Mouse (Mus musculus): ENCODE data around the gene 1700007K13Rik.
"Not testable (repeated sequence)": the region's sequence is repeated elsewhere in the genome, so short reads cannot be mapped to it uniquely, and the experiment has no call there.

1700007K13Rik gene

GRCm38 (mm10) chr2:28465836-28466518 is at the start of gene 1700007K13Rik:
TSS of gene 1700007K13Rik (minus strand) at chr2:28466332.
- ATAC-seq (ENCODE audit: low TSS enrichment): peak; percentile 81

DNA sequence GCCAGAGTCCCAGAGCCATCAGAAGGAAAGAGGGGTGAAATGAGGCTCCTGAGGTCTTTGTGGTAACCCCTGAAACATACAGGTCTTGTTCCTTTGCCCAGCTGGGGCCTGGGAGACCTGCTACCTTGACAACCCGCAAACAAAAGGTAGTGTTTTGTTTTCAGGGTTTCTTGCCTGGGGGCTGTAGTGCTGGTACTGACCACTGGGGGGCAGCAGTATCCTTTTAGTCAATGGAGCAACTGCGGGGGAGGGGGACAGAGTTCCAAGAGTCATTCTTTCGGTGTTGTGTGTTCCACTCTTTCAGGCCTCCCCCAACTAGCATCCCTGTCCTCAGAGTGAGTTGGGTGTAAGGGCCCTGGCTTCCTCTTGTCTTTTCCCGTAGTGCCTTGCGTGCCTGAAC is 48.4 kb upstream of the 1700007K13Rik start:
- no peak for ATAC-seq (ENCODE audit: low TSS enrichment)

DNA sequence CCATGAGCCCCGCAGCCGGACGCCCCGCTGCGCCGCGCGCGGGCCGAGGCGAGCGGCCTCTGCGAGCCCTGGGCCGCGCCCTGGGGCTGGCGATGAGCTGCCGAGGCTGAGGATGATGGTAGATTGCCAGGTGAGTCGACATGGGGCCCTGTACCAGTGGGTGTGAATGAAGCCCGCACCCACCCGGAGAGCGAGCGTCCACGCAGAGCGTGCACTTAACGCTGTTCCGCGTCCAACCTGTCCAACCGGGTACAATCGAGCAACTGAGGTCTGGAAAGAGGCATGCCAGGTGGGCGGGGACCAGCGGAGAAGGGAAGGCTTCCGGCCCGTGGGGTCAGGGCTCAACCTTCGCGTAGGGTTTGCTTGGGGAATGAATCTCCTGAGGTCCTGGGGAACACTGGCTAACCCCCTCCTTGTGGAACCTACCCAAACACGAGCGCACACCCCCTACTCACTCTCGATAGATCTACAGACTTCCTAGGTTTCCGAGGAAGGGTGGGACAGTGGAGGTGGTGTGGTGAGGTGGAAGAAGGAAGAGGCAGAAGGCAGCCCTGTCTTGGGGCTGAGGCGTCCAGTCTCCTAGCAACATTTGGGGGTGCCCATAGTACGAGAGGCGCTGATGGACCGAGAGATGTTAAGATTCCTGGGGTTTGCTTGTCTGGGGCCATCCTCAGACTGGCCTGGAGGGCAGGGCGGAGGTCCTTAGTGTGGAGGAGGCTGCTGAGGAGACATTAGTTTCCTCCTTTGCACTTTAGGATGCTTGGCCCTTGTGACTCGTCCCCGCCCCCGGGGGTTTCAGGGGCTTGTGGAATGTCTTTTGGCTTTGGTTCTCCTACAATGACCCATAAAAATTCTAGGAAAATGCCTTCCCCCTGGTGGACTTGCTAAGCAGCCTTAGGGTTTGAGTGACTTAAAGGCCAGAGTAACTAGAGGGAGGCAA is 47.6 kb upstream of the 1700007K13Rik start:
- ATAC-seq (ENCODE audit: low TSS enrichment): peak; percentile 33; the same call in 1 of the 2 replicates

- peak; percentile 35; the same call in 1 of the 2 replicates for ATAC-seq (ENCODE audit: low TSS enrichment)
These were observed 46.8 kb upstream of the 1700007K13Rik start, which contains the start of gene Ralgds for GRCm38 (mm10) chr2:28512798-28513401. TSS of gene Ralgds (plus strand) at chr2:28513125.

DNA sequence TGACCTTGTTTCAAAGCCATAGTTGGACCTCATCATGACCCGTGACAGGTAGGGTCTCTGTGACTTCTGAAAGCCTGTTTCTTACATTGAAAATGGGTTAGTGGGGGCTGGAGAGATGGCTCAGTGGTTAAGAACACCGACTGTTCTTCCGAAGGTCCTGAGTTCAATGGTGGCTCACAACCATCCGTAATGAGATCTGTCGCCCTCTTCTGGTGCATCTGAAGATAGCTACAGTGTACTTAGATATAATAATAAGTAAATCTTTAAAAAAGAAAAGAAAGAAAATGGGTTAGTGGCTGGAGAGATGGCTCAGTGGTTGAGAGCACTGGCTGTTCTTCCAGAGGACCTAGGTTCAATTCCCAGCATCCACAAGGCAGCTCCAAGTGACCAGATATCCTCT is 45.5 kb upstream of the 1700007K13Rik start:
- not testable (repeated sequence) for ATAC-seq (ENCODE audit: low TSS enrichment)

- ATAC-seq (ENCODE audit: low TSS enrichment): no peak
These were observed 40.2 kb upstream of the 1700007K13Rik start for GRCm38 (mm10) chr2:28506291-28506690.

DNA sequence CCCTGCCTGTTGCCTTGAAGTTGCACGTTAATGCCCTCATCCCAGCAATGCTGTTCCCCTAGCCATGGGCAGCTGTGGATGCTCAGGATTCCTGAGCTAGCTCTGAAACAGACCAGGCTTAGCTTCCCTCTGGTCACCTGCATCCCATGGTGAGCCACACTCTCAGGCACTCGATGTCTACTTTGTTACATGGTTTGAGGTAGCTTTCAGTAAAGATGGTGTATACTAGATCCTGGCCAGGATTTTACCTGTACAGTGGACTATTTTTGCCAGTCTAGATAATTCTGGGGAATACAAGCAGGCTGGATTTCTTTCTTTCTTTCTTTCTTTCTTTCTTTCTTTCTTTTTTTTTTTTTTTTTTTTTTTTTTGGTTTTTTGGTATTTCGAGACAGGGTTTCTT is 39.7 kb upstream of the 1700007K13Rik start, which contains the start of gene Gm10134:
Gene Gm10134 (plus strand): TSS at position 301 of the 400 bp plus-strand sequence.
- ATAC-seq (ENCODE audit: low TSS enrichment): no peak

- no peak for ATAC-seq (ENCODE audit: low TSS enrichment)
These were observed 38.5 kb upstream of the 1700007K13Rik start for GRCm38 (mm10) chr2:28504676-28505075.

DNA sequence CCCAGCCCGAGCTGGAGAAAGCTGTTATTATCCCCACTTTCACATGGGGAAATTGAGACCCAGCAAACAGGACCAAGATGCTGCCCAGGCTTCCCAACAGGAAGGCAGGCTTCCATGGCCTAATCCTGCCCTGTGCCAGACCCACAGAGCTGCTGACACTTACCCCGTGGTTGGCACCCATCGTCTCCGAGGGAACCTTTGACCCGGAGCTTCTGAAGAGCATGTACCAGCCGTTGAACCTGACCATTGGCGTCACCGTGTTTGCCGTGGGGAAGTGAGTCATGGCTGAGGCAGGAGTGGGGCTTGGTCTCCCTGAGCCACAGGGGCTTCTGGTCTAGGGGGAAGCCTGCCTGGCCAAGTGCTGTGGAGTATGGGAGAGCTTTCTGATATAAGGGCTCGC is 36.9 kb upstream of the 1700007K13Rik start:
- ATAC-seq (ENCODE audit: low TSS enrichment): no peak

DNA sequence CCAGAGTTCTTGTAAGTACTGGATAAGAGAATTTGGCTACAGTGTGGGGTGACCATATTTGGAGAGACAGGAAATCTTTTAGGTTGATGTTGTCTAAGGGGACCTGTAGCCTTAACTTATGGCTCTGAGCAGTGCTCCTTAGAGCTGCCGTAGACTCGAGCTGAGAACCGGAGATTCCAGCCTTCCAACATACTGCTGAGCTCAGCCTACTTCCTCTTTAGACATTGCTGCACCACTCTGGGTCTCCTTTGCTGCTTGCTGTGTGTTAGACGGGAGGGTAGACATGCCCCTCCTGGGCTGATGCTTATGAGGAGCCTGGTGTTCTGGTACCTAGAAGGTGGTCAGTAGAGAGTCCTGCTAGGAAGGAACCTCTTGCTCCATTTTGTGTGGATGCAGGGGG is 32.3 kb upstream of the 1700007K13Rik start:
- no peak for ATAC-seq (ENCODE audit: low TSS enrichment)

DNA sequence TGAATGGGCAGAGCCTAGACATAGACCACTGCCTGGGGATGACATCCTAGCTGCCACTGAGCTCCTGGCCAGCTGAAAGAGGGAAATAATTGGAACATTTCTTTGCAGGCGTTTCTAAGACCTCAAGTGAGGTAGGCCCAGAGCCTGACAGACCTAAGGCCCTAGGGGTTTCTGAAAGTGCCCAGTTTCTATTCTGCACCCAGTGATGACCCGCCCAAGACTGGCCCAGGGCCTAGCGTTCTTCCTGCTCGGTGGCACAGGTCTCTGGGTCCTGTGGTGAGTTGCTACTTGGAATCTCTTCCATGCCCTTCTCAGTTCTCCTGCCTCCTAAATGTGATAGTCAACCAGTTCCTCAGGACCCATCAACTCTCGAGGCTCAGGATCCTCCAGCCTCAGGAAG is 31.4 kb upstream of the 1700007K13Rik start:
- no peak for ATAC-seq (ENCODE audit: low TSS enrichment)

DNA sequence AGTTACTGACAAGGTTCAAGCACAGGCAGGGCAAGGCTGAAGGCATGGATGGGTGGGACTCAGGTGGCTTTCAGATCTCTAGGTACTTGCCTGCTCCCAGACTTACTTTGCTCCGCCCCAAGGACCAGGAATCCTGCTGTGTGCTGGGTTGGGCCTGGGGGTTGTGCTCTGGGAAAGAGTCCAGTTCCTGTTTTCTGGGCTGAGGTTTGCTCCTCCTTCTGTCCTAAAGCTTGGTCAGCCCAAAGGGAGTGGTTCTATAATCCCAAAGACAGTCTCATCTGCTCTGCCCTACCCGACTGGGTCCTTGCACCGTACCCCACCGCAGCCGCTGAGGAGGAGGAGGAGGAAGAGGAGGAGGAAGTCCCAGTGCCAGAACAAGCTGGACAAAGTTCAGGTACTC is 30.5 kb upstream of the 1700007K13Rik start, which contains the start of gene Gbgt1:
Gene Gbgt1 (plus strand): TSS at position 221 of the 400 bp plus-strand sequence.
- no peak for ATAC-seq (ENCODE audit: low TSS enrichment)

DNA sequence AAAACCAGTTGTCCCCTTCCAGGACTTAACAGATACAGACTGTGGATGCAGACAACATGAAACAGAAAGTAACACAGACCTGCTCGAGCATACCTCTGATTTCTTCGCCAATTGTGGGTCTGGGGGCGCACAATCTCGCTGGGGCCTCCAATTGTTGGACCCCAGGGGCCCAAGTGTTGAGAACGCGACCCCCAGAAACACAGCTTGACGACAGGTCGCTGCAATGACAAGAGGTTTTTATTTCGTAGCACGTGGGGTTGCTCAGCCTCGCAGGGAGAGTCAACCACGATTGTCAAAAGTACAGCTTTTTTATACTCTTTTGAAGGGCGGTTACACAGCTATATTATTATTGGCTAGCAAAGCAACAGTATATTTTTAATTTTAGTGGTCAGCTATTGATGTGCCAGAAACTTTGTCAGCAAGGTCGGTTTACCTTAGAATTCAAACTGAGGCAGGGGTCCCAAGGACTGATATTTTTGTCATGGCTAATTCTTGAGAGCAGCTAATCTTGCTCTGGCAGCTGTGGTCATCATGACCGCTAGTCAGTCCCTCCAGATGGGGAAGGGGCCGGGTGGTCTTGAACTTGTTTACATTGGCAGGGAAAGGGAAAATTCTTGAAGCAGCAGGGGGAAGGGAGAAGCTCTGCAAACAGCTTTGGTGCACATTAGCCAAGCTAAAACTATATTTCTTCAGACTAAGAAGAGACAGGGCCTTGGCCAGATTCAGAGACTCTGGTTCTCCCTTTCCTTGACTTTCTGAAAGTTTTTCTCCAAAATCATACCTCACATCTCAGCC is 29.9 kb upstream of the 1700007K13Rik start:
- ATAC-seq (ENCODE audit: low TSS enrichment): no peak

- no peak; the same call in 1 of the 2 replicates for ATAC-seq (ENCODE audit: low TSS enrichment)
These were observed 29.1 kb upstream of the 1700007K13Rik start for GRCm38 (mm10) chr2:28495207-28495756.

DNA sequence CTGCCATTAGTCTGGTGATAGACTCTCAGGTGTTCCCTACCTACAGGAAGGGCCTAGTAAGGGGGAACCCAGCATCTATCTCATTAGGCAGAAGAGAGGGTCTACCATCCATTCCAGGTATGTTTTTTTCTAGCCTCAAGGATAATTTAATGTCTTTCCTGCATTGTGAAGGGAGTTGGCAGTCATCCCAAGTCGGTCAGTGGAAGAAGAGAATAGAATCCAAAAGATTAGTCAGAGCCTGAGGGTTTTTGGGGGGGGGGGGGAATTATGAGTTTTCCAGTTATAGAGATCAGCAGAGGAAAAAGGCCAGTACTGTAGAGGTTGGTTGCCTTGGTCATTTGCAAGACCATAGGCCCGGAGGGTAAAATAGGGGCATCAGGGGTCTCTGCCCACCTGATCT is 28.4 kb upstream of the 1700007K13Rik start:
- no peak for ATAC-seq (ENCODE audit: low TSS enrichment)

GRCm38 (mm10) chr2:28483861-28484260 is 17.7 kb upstream of the 1700007K13Rik start:
- ATAC-seq (ENCODE audit: low TSS enrichment): no peak

GRCm38 (mm10) chr2:28479208-28480204 is 13.4 kb upstream of the 1700007K13Rik start:
- no peak for ATAC-seq (ENCODE audit: low TSS enrichment)

GRCm38 (mm10) chr2:28477993-28478392 is 11.9 kb upstream of the 1700007K13Rik start:
- ATAC-seq (ENCODE audit: low TSS enrichment): not testable (repeated sequence)

DNA sequence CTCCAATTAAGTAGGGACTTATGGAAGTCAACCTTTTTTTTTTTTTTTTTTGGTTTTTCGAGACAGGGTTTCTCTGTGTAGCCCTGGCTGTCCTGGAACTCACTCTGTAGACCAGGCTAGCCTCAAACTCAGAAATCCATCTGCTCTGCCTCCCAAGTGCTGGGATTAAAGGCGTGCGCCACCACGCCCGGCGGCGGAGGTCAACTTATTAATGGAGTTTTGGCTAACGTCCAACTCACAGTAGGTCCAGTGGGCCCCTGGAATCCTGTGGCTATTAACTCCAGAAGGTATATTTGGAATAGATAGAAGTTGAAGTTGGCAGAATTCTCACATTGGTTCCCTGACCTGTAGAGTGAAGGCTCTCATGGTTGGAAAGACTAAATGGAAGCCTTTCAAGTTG is 5.9 kb upstream of the 1700007K13Rik start:
- not testable (repeated sequence) for ATAC-seq (ENCODE audit: low TSS enrichment)

- ATAC-seq (ENCODE audit: low TSS enrichment): no peak
These were observed 4.5 kb upstream of the 1700007K13Rik start for GRCm38 (mm10) chr2:28470591-28470990.
